Mouse (Mus musculus): ENCODE data around the gene Chmp2b.

GRCm38 (mm10) chr16:65611678-65612077 is 49.2 kb upstream of the Chmp2b start:
- no peak for TF ChIP-seq CTCF (IDR thresholded peaks at IDR 0.05; ENCODE audit: low read depth, low read length)
- no peak for TF ChIP-seq POLR2AphosphoS5 (IDR thresholded peaks at IDR 0.05; ENCODE audit: insufficient replicate concordance, low read depth, low read length)
- no peak for TF ChIP-seq TAL1 (conservative IDR thresholded peaks at IDR 0.05; ENCODE audit: low read depth, low read length)
- no peak for TF ChIP-seq GATA1 (IDR thresholded peaks at IDR 0.05; ENCODE audit: borderline replicate concordance, low read length)
- no peak for TF ChIP-seq GATA2 (IDR thresholded peaks at IDR 0.05; ENCODE audit: borderline replicate concordance, low read depth, low read length)
